8 mouse cellular contexts compared by ENCODE assay signal in genomic region chr16:46290199-46290598, GRCm38 (mm10).
DNase-seq lines count a peak whose midpoint lies in the region; ATAC-seq and TF ChIP-seq lines count a peak whose summit lies in the region.

No protein-coding gene starts in this region.

- no peak overlapping the region for H3K4me3 ChIP-seq in gastrocnemius, adult 2 months
- H3K4me3 ChIP-seq in forebrain, embryonic 14.5 days (ENCODE audit: low read depth, low read length), result no peak overlapping the region
- no peak overlapping the region for H3K4me3 ChIP-seq in midbrain, embryonic 13.5 days (replicated peaks)

- no peak overlapping the region for H3K9ac ChIP-seq in forebrain, embryonic 14.5 days (ENCODE audit: low read length)
- H3K9ac ChIP-seq in midbrain, embryonic 13.5 days (replicated peaks), result no peak overlapping the region

- peak; percentile 20 for DNase-seq in gastrocnemius, adult 2 months
- no peak for DNase-seq in gastrocnemius, adult 18-20 months (ENCODE audit: low spot score)
- peak; percentile 2 for DNase-seq in adrenal gland, adult 8-10 months
- peak; percentile 80 for DNase-seq in forebrain, embryonic 14.5 days (ENCODE audit: low spot score)
- DNase-seq in layer of hippocampus, adult 11-12 months (ENCODE audit: low spot score), result peak; percentile 78
- no peak for DNase-seq in spleen, postnatal 10 days (ENCODE audit: low spot score in 2 of 2)
- no peak for DNase-seq in thymus, postnatal 14 days

- peak; percentile 78 for ATAC-seq in forebrain, embryonic 14.5 days
- ATAC-seq in midbrain, embryonic 13.5 days, result peak; percentile 73

- no peak overlapping the region for H3K4me2 ChIP-seq in forebrain, embryonic 14.5 days (ENCODE audit: low read length)
- no peak overlapping the region for H3K4me2 ChIP-seq in midbrain, embryonic 13.5 days (replicated peaks)

- no peaks in the 10 kb centered on the region for H3K27me3 ChIP-seq in forebrain, embryonic 14.5 days (replicated peaks; ENCODE audit: control insufficient read depth, insufficient read depth, low read length)
- no peaks in the 10 kb centered on the region for H3K27me3 ChIP-seq in midbrain, embryonic 13.5 days

- intact Hi-C loops in gastrocnemius, adult 2 months (cut with DNase I), result no loop called here

- no peaks in the 10 kb centered on the region for H3K9me3 ChIP-seq in forebrain, embryonic 14.5 days (replicated peaks; ENCODE audit: control insufficient read depth, low read length)
- no peaks in the 10 kb centered on the region for H3K9me3 ChIP-seq in midbrain, embryonic 13.5 days

- 45% methylated on average over 2 of the region's 2 CpGs for WGBS in forebrain, embryonic 14.5 days
- WGBS in midbrain, embryonic 13.5 days, result 69% methylated on average over 2 of the region's 2 CpGs

- H3K4me1 ChIP-seq in forebrain, embryonic 14.5 days (ENCODE audit: control insufficient read depth, insufficient read depth, low read length), result peaks cover 9% of the 10 kb centered on the region
- 0 out of 2 replicates have a peak, but pooled peaks cover 11% of the 10 kb centered on the region for H3K4me1 ChIP-seq in midbrain, embryonic 13.5 days (replicated peaks)

- no peak overlapping the region for H3K27ac ChIP-seq in gastrocnemius, adult 2 months
- H3K27ac ChIP-seq in forebrain, embryonic 14.5 days (ENCODE audit: low read depth, low read length), result no peak overlapping the region
- no peak overlapping the region for H3K27ac ChIP-seq in midbrain, embryonic 13.5 days

- no peak for TF ChIP-seq CTCF in gastrocnemius, adult 2 months (IDR thresholded peaks at IDR 0.05)

- no peaks in the 10 kb centered on the region for H3K36me3 ChIP-seq in forebrain, embryonic 14.5 days (ENCODE audit: control insufficient read depth, insufficient read depth, low read length)
- H3K36me3 ChIP-seq in midbrain, embryonic 13.5 days, result no peaks in the 10 kb centered on the region

Comparison
In these comparisons a context has a peak if more than half of its experiments do, and no peak if none do; other contexts are left out.
1. DNase-seq: peak in gastrocnemius, adult 2 months (single experiment), adrenal gland, adult 8-10 months (single experiment), forebrain, embryonic 14.5 days (single experiment) and layer of hippocampus, adult 11-12 months (single experiment); none in gastrocnemius, adult 18-20 months (single experiment), spleen, postnatal 10 days (0 of 2) and thymus, postnatal 14 days (single experiment).